8 mouse cellular contexts compared by ENCODE assay signal in genomic region chr10:60831379-60831778, GRCm38 (mm10). TPM values are rescaled to one million over a fixed set of nuclear protein-coding genes. Genes with fewer than 3 reads are reported as not detected.
DNase-seq lines count a peak whose midpoint lies in the region; ATAC-seq and TF ChIP-seq lines count a peak whose summit lies in the region.

Gene Unc5b, minus strand, starts transcription at chr10:60831581.

- H3K4me2 ChIP-seq in forebrain, embryonic 14.5 days (ENCODE audit: low read length), result peak within 1 kb of the TSS; percentile 95
- peak within 1 kb of the TSS; percentile 83 for H3K4me2 ChIP-seq in heart, postnatal 0 days (ENCODE audit: low read depth, low read length)
- H3K4me2 ChIP-seq in liver, embryonic 13.5 days, result peak within 1 kb of the TSS; percentile 68
- peak within 1 kb of the TSS; percentile 95 for H3K4me2 ChIP-seq in neural tube, embryonic 12.5 days (replicated peaks)
- peak within 1 kb of the TSS; percentile 92 for H3K4me2 ChIP-seq in stomach, postnatal 0 days (replicated peaks; ENCODE audit: low read depth)

- no peaks in the 10 kb centered on the region for H3K36me3 ChIP-seq in forebrain, embryonic 14.5 days (ENCODE audit: control insufficient read depth, insufficient read depth, low read length)
- no peaks in the 10 kb centered on the region for H3K36me3 ChIP-seq in heart, postnatal 0 days (replicated peaks; ENCODE audit: control insufficient read depth, insufficient read depth, low read length)
- H3K36me3 ChIP-seq in liver, embryonic 13.5 days, result no peaks in the 10 kb centered on the region
- H3K36me3 ChIP-seq in neural tube, embryonic 12.5 days, result no peaks in the 10 kb centered on the region
- no peaks in the 10 kb centered on the region for H3K36me3 ChIP-seq in stomach, postnatal 0 days (ENCODE audit: control insufficient read depth, insufficient read depth, low read length)

- peak; percentile 41 for TF ChIP-seq CTCF in heart, postnatal 0 days (IDR thresholded peaks at IDR 0.05; ENCODE audit: low read depth)
- TF ChIP-seq CTCF in stomach, postnatal 0 days (IDR thresholded peaks at IDR 0.05; ENCODE audit: low read depth), result peak; percentile 67

- H3K27me3 ChIP-seq in forebrain, embryonic 14.5 days (replicated peaks; ENCODE audit: control insufficient read depth, insufficient read depth, low read length), result peaks cover 36% of the 10 kb centered on the region
- H3K27me3 ChIP-seq in heart, postnatal 0 days (ENCODE audit: control insufficient read depth, insufficient read depth, low read length), result no peaks in the 10 kb centered on the region; the same call in 1 of the 2 replicates
- peaks cover 87% of the 10 kb centered on the region for H3K27me3 ChIP-seq in liver, embryonic 13.5 days
- peaks cover 71% of the 10 kb centered on the region for H3K27me3 ChIP-seq in neural tube, embryonic 12.5 days (replicated peaks)
- H3K27me3 ChIP-seq in stomach, postnatal 0 days (ENCODE audit: control insufficient read depth, insufficient read depth, low read length), result no peaks in the 10 kb centered on the region

- DNase-seq in c-Kit-positive CD71-negative TER-119-negative erythroid progenitor cells, embryonic 14.5 days (ENCODE audit: low read depth), result peak; percentile 44
- DNase-seq in forebrain, embryonic 14.5 days (ENCODE audit: low spot score), result peak; percentile 91
- peak; percentile 88 for DNase-seq in heart, postnatal 0 days (ENCODE audit: low spot score)
- DNase-seq in kidney, postnatal 36 days, result peak; percentile 95 to 96
- DNase-seq in liver, embryonic 13.5 days, result peak; percentile 33
- peak; percentile 96 for DNase-seq in stomach, postnatal 0 days (ENCODE audit: low spot score)

- WGBS in forebrain, embryonic 14.5 days, result under 1% methylated on average over 38 of the region's 53 CpGs
- under 1% methylated on average over 47 of the region's 53 CpGs for whole genome bisulfite sequencing in heart, postnatal 0 days
- under 1% methylated on average over 53 of the region's 53 CpGs for WGBS in liver, embryonic 13.5 days (ENCODE audit: insufficient replicate concordance)
- under 1% methylated on average over 53 of the region's 53 CpGs for WGBS in neural tube, embryonic 12.5 days
- WGBS in stomach, postnatal 0 days, result 1% methylated on average over 45 of the region's 53 CpGs

- H3K9ac ChIP-seq in forebrain, embryonic 14.5 days (ENCODE audit: low read length), result peak within 1 kb of the TSS; percentile 68
- peak within 1 kb of the TSS; percentile 80 for H3K9ac ChIP-seq in heart, postnatal 0 days (replicated peaks; ENCODE audit: low read depth, low read length)
- peak within 1 kb of the TSS; percentile 47 for H3K9ac ChIP-seq in liver, embryonic 13.5 days
- peak within 1 kb of the TSS; percentile 69 for H3K9ac ChIP-seq in neural tube, embryonic 12.5 days
- H3K9ac ChIP-seq in stomach, postnatal 0 days (ENCODE audit: low read length), result peak within 1 kb of the TSS; percentile 75

- TF ChIP-seq EP300 in heart, postnatal 0 days (IDR thresholded peaks at IDR 0.05; ENCODE audit: low read depth), result no peak
- no peak for TF ChIP-seq EP300 in stomach, postnatal 0 days (optimal IDR thresholded peaks at IDR 0.05)

- peak within 1 kb of the TSS; percentile 58 for H3K4me3 ChIP-seq in forebrain, embryonic 14.5 days (ENCODE audit: low read depth, low read length)
- peak within 1 kb of the TSS; percentile 73 for H3K4me3 ChIP-seq in heart, postnatal 0 days (ENCODE audit: low read depth, low read length)
- peak within 1 kb of the TSS; percentile 57 for H3K4me3 ChIP-seq in liver, embryonic 13.5 days (replicated peaks)
- H3K4me3 ChIP-seq in neural tube, embryonic 12.5 days, result peak within 1 kb of the TSS; percentile 58
- H3K4me3 ChIP-seq in stomach, postnatal 0 days (ENCODE audit: low read depth, low read length), result peak within 1 kb of the TSS; percentile 67

- peak; percentile 82 for ATAC-seq in CD4-positive, CD25-positive, alpha-beta regulatory T cell, adult 4 months
- peak; percentile 95 for ATAC-seq in forebrain, embryonic 14.5 days
- ATAC-seq in heart, postnatal 0 days (ENCODE audit: insufficient read depth, low read depth), result peak; percentile 93
- ATAC-seq in liver, embryonic 13.5 days (ENCODE audit: low read depth), result peak; percentile 81
- ATAC-seq in neural tube, embryonic 12.5 days (ENCODE audit: low FRiP score, low read depth), result peak; percentile 80
- peak; percentile 97 for ATAC-seq in stomach, postnatal 0 days (ENCODE audit: low FRiP score, low TSS enrichment)

- H3K9me3 ChIP-seq in forebrain, embryonic 14.5 days (replicated peaks; ENCODE audit: control insufficient read depth, low read length), result no peaks in the 10 kb centered on the region
- H3K9me3 ChIP-seq in heart, postnatal 0 days (replicated peaks; ENCODE audit: control insufficient read depth, low read length), result no peaks in the 10 kb centered on the region
- H3K9me3 ChIP-seq in liver, embryonic 13.5 days (replicated peaks), result no peaks in the 10 kb centered on the region
- no peaks in the 10 kb centered on the region for H3K9me3 ChIP-seq in neural tube, embryonic 12.5 days
- H3K9me3 ChIP-seq in stomach, postnatal 0 days (ENCODE audit: control insufficient read depth, low read length), result no peaks in the 10 kb centered on the region

- H3K4me1 ChIP-seq in forebrain, embryonic 14.5 days (ENCODE audit: control insufficient read depth, insufficient read depth, low read length), result peaks cover 24% of the 10 kb centered on the region
- peaks cover 17% of the 10 kb centered on the region; the same call in 1 of the 2 replicates for H3K4me1 ChIP-seq in heart, postnatal 0 days (ENCODE audit: control insufficient read depth, insufficient read depth)
- peaks cover 25% of the 10 kb centered on the region for H3K4me1 ChIP-seq in liver, embryonic 13.5 days (replicated peaks)
- H3K4me1 ChIP-seq in neural tube, embryonic 12.5 days, result peaks cover 40% of the 10 kb centered on the region
- peaks cover 4% of the 10 kb centered on the region for H3K4me1 ChIP-seq in stomach, postnatal 0 days (replicated peaks; ENCODE audit: control insufficient read depth, insufficient read depth)

- peak within 1 kb of the TSS; percentile 27; the same call in 1 of the 2 replicates for H3K27ac ChIP-seq in forebrain, embryonic 14.5 days (ENCODE audit: low read depth, low read length)
- peak within 1 kb of the TSS; percentile 91 for H3K27ac ChIP-seq in heart, postnatal 0 days (ENCODE audit: low read depth)
- H3K27ac ChIP-seq in liver, embryonic 13.5 days, result no peak within 1 kb of the TSS
- H3K27ac ChIP-seq in neural tube, embryonic 12.5 days, result no peak within 1 kb of the TSS
- peak within 1 kb of the TSS; percentile 90 for H3K27ac ChIP-seq in stomach, postnatal 0 days (replicated peaks)

RNA-seq across cellular contexts. Expression of gene Unc5b, which starts in this region (rescaled TPM):
- not detected for polyA plus RNA-seq in CD4-positive, CD25-positive, alpha-beta regulatory T cell, adult 4 months (2017; shearing (Covaris generic))
- polyA plus RNA-seq in forebrain, embryonic 14.5 days (2014; fragmentation: Nextera tagmentation; extraction: Ambion mirVana), result 2.1 and 2.3 TPM in 2 replicates
- total RNA-seq in heart, postnatal 0 days (2014; rRNA removed; ENCODE audit: low replicate concordance), result 50.5 and 63.2 TPM in 2 replicates
- 4.9 and 5.0 TPM in 2 replicates for polyA plus RNA-seq in heart, postnatal 0 days (2015; fragmentation: Nextera tagmentation; extraction: Ambion mirVana)
- 0.45 and 0.52 TPM in 2 replicates for polyA plus RNA-seq in liver, embryonic 13.5 days (2015; fragmentation: Nextera tagmentation; extraction: Ambion mirVana)
- 3.0 and 3.6 TPM in 2 replicates for polyA plus RNA-seq in neural tube, embryonic 12.5 days (2016; fragmentation: Nextera tagmentation; extraction: Ambion mirVana)
- polyA plus RNA-seq in stomach, postnatal 0 days (2015; fragmentation: Nextera tagmentation; extraction: Ambion mirVana), result 3.8 and 4.1 TPM in 2 replicates

Comparison
In these comparisons a context has a peak if more than half of its experiments do, and no peak if none do; other contexts are left out.
1. Peak in ATAC-seq in CD4-positive, CD25-positive, alpha-beta regulatory T cell, adult 4 months; RNA of the gene not detected or under 1 TPM.
2. Peak in DNase-seq, ATAC-seq, H3K4me3 ChIP-seq, H3K9ac ChIP-seq and H3K4me2 ChIP-seq in liver, embryonic 13.5 days; RNA of the gene not detected or under 1 TPM.
3. DNase-seq: peak in every context shown above with its lines; median percentile 96 in stomach, postnatal 0 days; 96 in kidney, postnatal 36 days; 91 in forebrain, embryonic 14.5 days; 88 in heart, postnatal 0 days; 44 in c-Kit-positive CD71-negative TER-119-negative erythroid progenitor cells, embryonic 14.5 days; 33 in liver, embryonic 13.5 days.
4. H3K27ac ChIP-seq: peak in forebrain, embryonic 14.5 days (single experiment), heart, postnatal 0 days (single experiment) and stomach, postnatal 0 days (single experiment); none in liver, embryonic 13.5 days (single experiment) and neural tube, embryonic 12.5 days (single experiment).
5. Peak in every context shown above with its lines, with median percentiles within 50 percentile points of each other: ATAC-seq, H3K4me2 ChIP-seq, H3K4me3 ChIP-seq and H3K9ac ChIP-seq.